Mouse (Mus musculus) hindbrain, embryonic 10.5 days (tissue): ENCODE measurements around the gene Olfr583. TPM values are rescaled to one million over a fixed set of nuclear protein-coding genes. Genes with fewer than 3 reads are reported as not detected.

Experiments
- DNase-seq: peaks from one replicate; pipeline ENCODE4 v3.0.0-alpha.2; 2017; ENCODE audit warnings: low spot score
- H3K27ac ChIP-seq: fragments of 300-500 bp; sonication (generic); 2 replicates; pipeline ENCODE4 v1.5.1; 2016; ENCODE audit warnings: mild to moderate bottlenecking, moderate library complexity
- H3K27me3 ChIP-seq: fragments of 300-500 bp; sonication (generic); 2 replicates; pipeline ENCODE4 v1.6.1; 2016; ENCODE audit warnings: mild to moderate bottlenecking; ENCODE audit not compliant: poor library complexity, insufficient read depth, severe bottlenecking
- H3K36me3 ChIP-seq: fragments of 300-500 bp; sonication (generic); 2 replicates; pipeline ENCODE4 v1.6.1; 2016; ENCODE audit warnings: mild to moderate bottlenecking, moderate library complexity
- H3K4me1 ChIP-seq: fragments of 300-500 bp; sonication (generic); replicated peaks from 2 replicates; pipeline ENCODE4 v1.6.1; 2016; ENCODE audit warnings: mild to moderate bottlenecking
- H3K4me3 ChIP-seq: fragments of 300-500 bp; sonication (generic); 2 replicates; pipeline ENCODE4 v1.5.1; 2016; ENCODE audit warnings: mild to moderate bottlenecking, moderate library complexity
- H3K9me3 ChIP-seq: fragments of 300-500 bp; sonication (generic); 2 replicates; pipeline ENCODE4 v1.6.1; 2016; ENCODE audit warnings: mild to moderate bottlenecking, moderate library complexity
- WGBS: fragments of 180-500 bp; shearing (Covaris S2); methylation state at CpG from one replicate; pipeline ENCODE4 v1.1.7; 2016; 5-methylcytosine and 5-hydroxymethylcytosine counted together
- polyA plus RNA-seq: library from polyadenylated mRNA; unstranded; fragments of >200 nt; fragmentation: Nextera tagmentation; extraction: Ambion mirVana; gene quantifications from 2 replicates; pipeline ENCODE4 v1.2.1, GENCODE M21; 2016

Gene Olfr583
- polyA plus RNA-seq: not detected in 2 replicates

GRCm38 (mm10) chr7:103051000-103051399 lies at the start of gene Olfr583:
TSS of gene Olfr583 (plus strand) at chr7:103051300.
- Histone ChIP-seq H3K27me3 (no peaks in the 10 kb centered on the region), H3K4me1 (no peaks in the 10 kb centered on the region), H3K9me3 (no peaks in the 10 kb centered on the region), H3K4me3 (no peak within 1 kb of the TSS), H3K36me3 (no peaks in the 10 kb centered on the region), H3K27ac (no peak within 1 kb of the TSS)
- no peak for DNase-seq
- 92% methylated on average over 1 of the region's 1 CpGs for WGBS

GRCm38 (mm10) chr7:103037724-103038123 lies 13.4 kb upstream of the Olfr583 start, which contains the start of gene Olfr582:
TSS of gene Olfr582 (plus strand) at chr7:103038024.
- no peak for DNase-seq
- no peak within 1 kb of the TSS for H3K27ac ChIP-seq

GRCm38 (mm10) chr7:103081585-103081984 lies 30.5 kb downstream of the Olfr583 start, which contains the start of gene Olfr584:
TSS of gene Olfr584 (plus strand) at chr7:103081885.
- whole genome bisulfite sequencing: 79% methylated on average over 1 of the region's 1 CpGs
- no peak within 1 kb of the TSS for H3K4me3 ChIP-seq
- DNase-seq: no peak

More at GRCm38 (mm10) chr7:103037724-103038123, 13.4 kb upstream of the Olfr583 start, which contains the start of gene Olfr582:
- Histone ChIP-seq H3K4me1 (no peaks in the 10 kb centered on the region), H3K4me3 (no peak within 1 kb of the TSS), H3K9me3 (no peaks in the 10 kb centered on the region), H3K27me3 (no peaks in the 10 kb centered on the region), H3K36me3 (no peaks in the 10 kb centered on the region)

GRCm38 (mm10) chr7:103097420-103097819 lies 46.3 kb downstream of the Olfr583 start, which contains the start of gene Olfr585:
TSS of gene Olfr585 (plus strand) at chr7:103097720.
- Histone ChIP-seq H3K9me3 (no peaks in the 10 kb centered on the region), H3K27ac (no peak within 1 kb of the TSS), H3K27me3 (no peaks in the 10 kb centered on the region), H3K4me3 (no peak within 1 kb of the TSS), H3K4me1 (no peaks in the 10 kb centered on the region), H3K36me3 (no peaks in the 10 kb centered on the region)
- WGBS: 83% methylated on average over 1 of the region's 1 CpGs
- DNase-seq: no peak

More at GRCm38 (mm10) chr7:103081585-103081984, 30.5 kb downstream of the Olfr583 start, which contains the start of gene Olfr584:
- Histone ChIP-seq H3K27ac (no peak within 1 kb of the TSS), H3K9me3 (peaks cover 15% of the 10 kb centered on the region), H3K4me1 (no peaks in the 10 kb centered on the region), H3K36me3 (no peaks in the 10 kb centered on the region), H3K27me3 (no peaks in the 10 kb centered on the region)

Other genes with a start within 250 kb of the Olfr583 start
- not detected in 2 replicates for gene Olfr564, start 247.8 kb upstream of the Olfr583 start, polyA plus RNA-seq
- not detected in 2 replicates for gene Olfr566, start 192.5 kb upstream of the Olfr583 start, polyA plus RNA-seq
- gene Olfr568, start 174.2 kb upstream of the Olfr583 start, polyA plus RNA-seq: not detected in 2 replicates
- gene Olfr569, start 160.4 kb upstream of the Olfr583 start, polyA plus RNA-seq: not detected in 2 replicates
- not detected in 2 replicates for gene Olfr570, start 156.7 kb upstream of the Olfr583 start, polyA plus RNA-seq
- 0.03 TPM in 1 of 2 replicates, not detected in the other for gene Olfr571, start 133.8 kb upstream of the Olfr583 start, polyA plus RNA-seq
- not detected in 2 replicates for gene Olfr572, start 126.9 kb upstream of the Olfr583 start, polyA plus RNA-seq
- not detected in 2 replicates for gene Olfr573-ps1, start 108.7 kb upstream of the Olfr583 start, polyA plus RNA-seq
- not detected in 2 replicates for gene Olfr574, start 102.8 kb upstream of the Olfr583 start, polyA plus RNA-seq
- not detected in 2 replicates for gene Olfr575, start 92.5 kb upstream of the Olfr583 start, polyA plus RNA-seq
- gene Olfr576, start 88.6 kb upstream of the Olfr583 start, polyA plus RNA-seq: not detected in 2 replicates
- not detected in 2 replicates for gene Olfr577, start 75.4 kb upstream of the Olfr583 start, polyA plus RNA-seq
- not detected in 2 replicates for gene Olfr578, start 62.0 kb upstream of the Olfr583 start, polyA plus RNA-seq
- not detected in 2 replicates for gene Olfr582, start 13.3 kb upstream of the Olfr583 start, polyA plus RNA-seq
- not detected in 2 replicates for gene Olfr584, start 30.6 kb downstream of the Olfr583 start, polyA plus RNA-seq
- gene Olfr585, start 46.4 kb downstream of the Olfr583 start, polyA plus RNA-seq: not detected in 2 replicates
- gene Olfr586, start 74.3 kb downstream of the Olfr583 start, polyA plus RNA-seq: not detected in 2 replicates
- gene Olfr588-ps1, start 89.6 kb downstream of the Olfr583 start, polyA plus RNA-seq: not detected in 2 replicates
- not detected in 2 replicates for gene Olfr589, start 105.1 kb downstream of the Olfr583 start, polyA plus RNA-seq
- gene Olfr591, start 127.0 kb downstream of the Olfr583 start, polyA plus RNA-seq: not detected in 2 replicates
- not detected in 2 replicates for gene Olfr592, start 133.5 kb downstream of the Olfr583 start, polyA plus RNA-seq
- not detected in 2 replicates for gene Olfr593, start 160.6 kb downstream of the Olfr583 start, polyA plus RNA-seq
- not detected in 2 replicates for gene Olfr594, start 165.7 kb downstream of the Olfr583 start, polyA plus RNA-seq
- not detected in 2 replicates for gene Usp17ld, start 201.2 kb downstream of the Olfr583 start, polyA plus RNA-seq